Mouse (Mus musculus) CH12.LX (cell line): Measurements from ENCODE around the gene Ccdc30. TPM values are rescaled to one million over a fixed set of nuclear protein-coding genes. Genes with fewer than 3 reads are reported as not detected.

ENCODE experiments used
- DNase-seq: peaks from one replicate; pipeline ENCODE4 v3.0.0-alpha.2; 2013; ENCODE audit errors: extremely low read depth
- H3K27ac ChIP-seq: 2 replicates; pipeline ENCODE4 v1.5.1; 2012; ENCODE audit warnings: low read depth, mild to moderate bottlenecking, control low read depth, moderate library complexity; ENCODE audit not compliant: insufficient read depth
- H3K27me3 ChIP-seq: replicated peaks from 2 replicates; pipeline ENCODE3; 2012; ENCODE audit warnings: inconsistent platforms
- H3K36me3 ChIP-seq, 2 experiments: replicated peaks in 1 of 2; 2 replicates each; pipeline versions ENCODE3 to v1.6.1; 2012; ENCODE audit warnings: inconsistent platforms in 1 of 2, low read length in 1 of 2, mild to moderate bottlenecking in 1 of 2, mixed read lengths in 1 of 2, moderate library complexity in 1 of 2; ENCODE audit not compliant: control insufficient read depth in 1 of 2, insufficient read depth in 1 of 2
- H3K4me1 ChIP-seq, 2 experiments: 2 replicates each; pipeline ENCODE4 v1.6.1; 2012; ENCODE audit warnings: inconsistent platforms in 1 of 2, moderate library complexity in 1 of 2; ENCODE audit not compliant: insufficient read depth in 2 of 2, control insufficient read depth in 1 of 2
- H3K4me2 ChIP-seq: 2 replicates; pipeline ENCODE4 v1.6.1; 2012; ENCODE audit warnings: low read depth, mild to moderate bottlenecking, control low read depth; ENCODE audit not compliant: poor library complexity, insufficient read depth, severe bottlenecking
- H3K4me3 ChIP-seq, 3 experiments: fragments of 150-350 bp in 1 of 3; sonication (generic) in 1 of 3; replicated peaks in 1 of 3; 2 replicates each; pipeline versions ENCODE3 to v1.5.1; 2011 to 2012; ENCODE audit warnings: low read depth in 2 of 3, low read length in 2 of 3, mild to moderate bottlenecking in 2 of 3, moderate library complexity in 2 of 3, control low read depth in 1 of 3, improper control_type of control experiment in 1 of 3, inconsistent platforms in 1 of 3, mixed read lengths in 1 of 3; ENCODE audit not compliant: poor library complexity in 1 of 3
- H3K79me2 ChIP-seq: replicated peaks from 2 replicates; pipeline ENCODE4 v1.6.1; 2012; ENCODE audit warnings: mild to moderate bottlenecking, moderate library complexity; ENCODE audit not compliant: control insufficient read depth, poor library complexity, insufficient read depth, severe bottlenecking; ENCODE audit errors: extremely low read depth
- H3K9ac ChIP-seq: 2 replicates; pipeline ENCODE4 v1.6.1; 2012; ENCODE audit warnings: low read depth, mild to moderate bottlenecking, control low read depth, moderate library complexity; ENCODE audit not compliant: insufficient read depth
- H3K9me3 ChIP-seq: replicated peaks from 2 replicates; pipeline ENCODE3; 2012; ENCODE audit warnings: low read length, inconsistent platforms, mixed read lengths
- CHD1 ChIP-seq: IDR thresholded peaks from 2 replicates; pipeline ENCODE4 v1.6.1; 2012; ENCODE audit warnings: low read depth, low read length, improper control_type of control experiment, inconsistent platforms
- CHD2 ChIP-seq: IDR thresholded peaks from 2 replicates; pipeline ENCODE4 v1.6.1; 2011; ENCODE audit warnings: low read length, improper control_type of control experiment
- CTCF ChIP-seq, 2 experiments: IDR thresholded peaks in 1 of 2; conservative IDR thresholded peaks in 1 of 2; 2 replicates each; pipeline ENCODE4 v1.5.1; 2011 to 2012; ENCODE audit warnings: low read depth in 2 of 2, low read length in 2 of 2, improper control_type of control experiment in 1 of 2, inconsistent platforms in 1 of 2, mild to moderate bottlenecking in 1 of 2, moderate library complexity in 1 of 2
- ELF1 ChIP-seq: IDR thresholded peaks from 2 replicates; pipeline ENCODE4 v1.6.1; 2014; ENCODE audit warnings: low read depth, mild to moderate bottlenecking, inconsistent platforms, low read length, improper control_type of control experiment
- EP300 ChIP-seq: IDR thresholded peaks from 2 replicates; pipeline ENCODE4 v1.6.1; 2011; ENCODE audit warnings: low read length, improper control_type of control experiment
- ETS1 ChIP-seq: conservative IDR thresholded peaks from 2 replicates; pipeline ENCODE4 v1.6.1; 2012; ENCODE audit warnings: low read depth, mild to moderate bottlenecking, inconsistent platforms, low read length, improper control_type of control experiment, moderate library complexity
- HCFC1 ChIP-seq: IDR thresholded peaks from 2 replicates; pipeline ENCODE4 v1.6.1; 2012; ENCODE audit warnings: low read depth, mild to moderate bottlenecking, inconsistent platforms, low read length, improper control_type of control experiment
- JUND ChIP-seq: conservative IDR thresholded peaks from 2 replicates; pipeline ENCODE4 v1.6.1; 2011; ENCODE audit warnings: low read depth, low read length, improper control_type of control experiment
- MAFK ChIP-seq: IDR thresholded peaks from 2 replicates; pipeline ENCODE4 v1.6.1; 2011; ENCODE audit warnings: low read length, improper control_type of control experiment; ENCODE audit not compliant: insufficient replicate concordance
- MAZ ChIP-seq: IDR thresholded peaks from 2 replicates; pipeline ENCODE4 v1.6.1; 2012; ENCODE audit warnings: low read depth, mild to moderate bottlenecking, inconsistent platforms, low read length, improper control_type of control experiment, moderate library complexity
- MEF2A ChIP-seq: IDR thresholded peaks from 2 replicates; pipeline ENCODE4 v1.6.1; 2014; ENCODE audit warnings: low read depth, mild to moderate bottlenecking, inconsistent platforms, low read length, improper control_type of control experiment, borderline replicate concordance
- MXI1 ChIP-seq: IDR thresholded peaks from 2 replicates; pipeline ENCODE4 v1.6.1; 2011; ENCODE audit warnings: mild to moderate bottlenecking, low read depth, low read length, improper control_type of control experiment
- NELFE ChIP-seq: IDR thresholded peaks from 2 replicates; pipeline ENCODE4 v1.6.1; 2011; ENCODE audit warnings: low read depth, low read length, improper control_type of control experiment
- NRF1 ChIP-seq: IDR thresholded peaks from 2 replicates; pipeline ENCODE4 v1.6.1; 2014; ENCODE audit warnings: low read depth, mild to moderate bottlenecking, inconsistent platforms, low read length, improper control_type of control experiment, moderate library complexity
- POLR2AphosphoS2 ChIP-seq: IDR thresholded peaks from 2 replicates; pipeline ENCODE4 v1.6.1; 2011; ENCODE audit warnings: low read depth, low read length, improper control_type of control experiment
- RAD21 ChIP-seq: IDR thresholded peaks from 2 replicates; pipeline ENCODE4 v1.6.1; 2011; ENCODE audit warnings: low read depth, mild to moderate bottlenecking, low read length, improper control_type of control experiment, moderate library complexity
- SIN3A ChIP-seq: IDR thresholded peaks from 2 replicates; pipeline ENCODE4 v1.6.1; 2012; ENCODE audit warnings: low read length, improper control_type of control experiment, inconsistent platforms
- SMC3 ChIP-seq: IDR thresholded peaks from 2 replicates; pipeline ENCODE4 v1.6.1; 2011; ENCODE audit warnings: low read depth, low read length, improper control_type of control experiment
- TBP ChIP-seq: conservative IDR thresholded peaks from 2 replicates; pipeline ENCODE4 v1.6.1; 2011; ENCODE audit warnings: low read depth, low read length, improper control_type of control experiment
- USF1 ChIP-seq: IDR thresholded peaks from 2 replicates; pipeline ENCODE4 v1.6.1; 2014; ENCODE audit warnings: low read depth, mild to moderate bottlenecking, inconsistent platforms, low read length, improper control_type of control experiment
- ZC3H11A ChIP-seq: IDR thresholded peaks from 2 replicates; pipeline ENCODE4 v1.6.1; 2012; ENCODE audit warnings: low read depth, mild to moderate bottlenecking, inconsistent platforms, low read length, improper control_type of control experiment
- ZMIZ1 ChIP-seq: IDR thresholded peaks from 2 replicates; pipeline ENCODE4 v1.6.1; 2012; ENCODE audit warnings: low read depth, mild to moderate bottlenecking, inconsistent platforms, low read length, improper control_type of control experiment
- dilution Hi-C: fragments of 300-500 bp; cut with MboI; formaldehyde crosslinking; loops from 2 replicates; pipeline ENCODE4 v1.14.3; 2020; ENCODE audit warnings: low sequenced_read_pairs; ENCODE audit not compliant: extremely low pct_unique_long_range_greater_than_20kb, extremely low pct_ligation_motif_present
- in situ Hi-C: fragments of 300-500 bp; cut with MboI; formaldehyde crosslinking; loops from 3 replicates; pipeline ENCODE4 v1.14.3; 2019; ENCODE audit warnings: low sequenced_read_pairs, low pct_ligation_motif_present, low pct_unique_long_range_greater_than_20kb, mixed read lengths
- polyA plus RNA-seq: library from polyadenylated mRNA; unstranded; fragments of >175 nt; gene quantifications from 2 replicates; pipeline ENCODE4 v1.2.1, GENCODE M21; 2012; ENCODE audit warnings: low read depth; ENCODE audit not compliant: insufficient read length
- total RNA-seq, 2 experiments: library from RNA; depleted of rRNA; stranded (reverse); fragments of 300-350 nt in 1 of 2; fragments of >200 nt in 1 of 2; gene quantifications; 2 replicates each; pipeline ENCODE4 v1.2.3; 2012 to 2014

Gene Ccdc30
- 0.04 TPM in 1 of 2 replicates, not detected in the other for total RNA-seq (2012; rRNA removed)
- not detected in 2 replicates for total RNA-seq (2014; rRNA removed)
- not detected in 2 replicates for polyA plus RNA-seq

DNA sequence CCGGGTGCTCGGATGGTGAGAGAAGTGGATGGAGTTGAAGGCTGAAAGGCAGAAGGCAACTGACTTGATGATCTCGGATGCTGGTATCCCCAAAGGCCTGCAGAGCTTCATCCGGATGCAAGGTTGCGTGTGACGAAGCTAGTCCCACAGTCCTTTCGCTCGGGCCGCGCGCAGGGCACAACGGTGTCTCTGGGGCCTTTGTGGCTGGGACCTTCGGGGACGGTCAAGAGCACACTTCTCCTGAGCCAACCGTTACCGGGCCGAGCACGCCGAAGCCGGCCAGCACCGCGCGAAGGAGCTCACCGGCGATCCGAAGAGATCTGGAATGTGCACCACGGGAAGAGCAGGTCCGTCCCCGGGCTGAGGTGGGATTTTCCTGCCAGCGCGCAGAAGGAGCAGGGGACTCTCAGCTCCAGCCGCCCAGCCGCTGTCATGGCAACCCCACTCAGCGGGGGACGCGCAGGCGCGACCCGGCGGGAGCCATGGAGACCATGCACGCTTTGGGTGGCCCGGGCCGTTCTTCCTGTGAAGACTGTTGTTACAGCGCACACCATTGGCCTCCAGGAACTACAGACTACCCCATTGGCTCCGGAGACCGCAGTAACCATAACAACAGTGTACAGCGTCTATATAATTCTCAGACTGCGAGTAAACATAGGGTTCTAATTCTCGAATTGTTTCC lies at the start of gene Ccdc30:
Gene Ccdc30 (minus strand): TSS at position 450 of the 682 bp plus-strand sequence.
- peak within 1 kb of the TSS; percentile 42 to 72 (median 54) for H3K4me3 ChIP-seq
- dilution Hi-C loops, result no loop called here
- peak within 1 kb of the TSS; percentile 10; the same call in 1 of the 2 replicates for H3K9ac ChIP-seq
- no peak within 1 kb of the TSS for H3K27ac ChIP-seq
- H3K36me3 ChIP-seq, result peaks cover 0 to 10% of the 10 kb centered on the region in 2 experiments
- H3K27me3 ChIP-seq, result no peaks in the 10 kb centered on the region
- no peaks in the 10 kb centered on the region for H3K79me2 ChIP-seq
- peaks cover 0 to 14% of the 10 kb centered on the region in 2 experiments; a peak in 2 of 4 replicates for H3K4me1 ChIP-seq
- DNase-seq, result peak; percentile 77
- no peaks in the 10 kb centered on the region for H3K9me3 ChIP-seq
- in situ Hi-C loops, result no loop called here
- H3K4me2 ChIP-seq, result peak within 1 kb of the TSS; percentile 93
- TF ChIP-seq MAFK, result no peak
- peak; percentile 75 for TF ChIP-seq ELF1
- TF ChIP-seq MAZ, result no peak
- no peak for TF ChIP-seq POLR2AphosphoS2
- TF ChIP-seq CTCF (conservative IDR thresholded peaks at IDR 0.05 in 1 of 2, IDR thresholded peaks at IDR 0.05 in 1 of 2; ENCODE audit: low read depth in 2 of 2, low read length in 2 of 2), result no peak
- no peak for TF ChIP-seq EP300
- TF ChIP-seq MXI1, result peak; percentile 98
- TF ChIP-seq SIN3A, result peak; percentile 99; the same call in 1 of the 2 replicates
- peak; percentile 89 for TF ChIP-seq NRF1
- no peak for TF ChIP-seq JUND
- peak; percentile 62 for TF ChIP-seq HCFC1
- no peak for TF ChIP-seq ETS1
- no peak for TF ChIP-seq USF1
- no peak for TF ChIP-seq SMC3
- no peak for TF ChIP-seq TBP
- no peak for TF ChIP-seq ZMIZ1
- no peak for TF ChIP-seq ZC3H11A
- TF ChIP-seq MEF2A, result no peak
- no peak for TF ChIP-seq NELFE
- no peak for TF ChIP-seq RAD21
- TF ChIP-seq CHD1, result no peak
- no peak for TF ChIP-seq CHD2
- TF ChIP-seq, all 38 proteins: peak for 5
